Mouse (Mus musculus): Measurements from ENCODE around the gene Dpp9. TPM values are rescaled to one million over a fixed set of nuclear protein-coding genes. Genes with fewer than 3 reads are reported as not detected.

Gene Dpp9
- polyA plus RNA-seq, 1 experiment from 2014 or later, result 27.8 TPM

GRCm38 (mm10) chr17:56171881-56172280 is 46.8 kb downstream of the Dpp9 start:
- H3K4me1 ChIP-seq, result no peaks in the 10 kb centered on the region; the same call in 1 of the 2 replicates

GRCm38 (mm10) chr17:56171456-56171855 is 47.2 kb downstream of the Dpp9 start:
- H3K4me2 ChIP-seq, result no peak overlapping the region
- no peaks in the 10 kb centered on the region; the same call in 1 of the 2 replicates for H3K4me1 ChIP-seq
- no peak overlapping the region for H3K4me3 ChIP-seq
- WGBS, result 83% methylated on average over 9 of the region's 9 CpGs
- no peaks in the 10 kb centered on the region for H3K9me3 ChIP-seq
- no peak overlapping the region for H3K9ac ChIP-seq
- H3K27me3 ChIP-seq (replicated peaks), result no peaks in the 10 kb centered on the region
- peaks cover 3% of the 10 kb centered on the region for H3K36me3 ChIP-seq (replicated peaks)
- ATAC-seq (replicated peaks), result no peak
- H3K27ac ChIP-seq, result no peak overlapping the region

More at GRCm38 (mm10) chr17:56171881-56172280, 46.8 kb downstream of the Dpp9 start:
- 94% methylated on average over 17 of the region's 17 CpGs for WGBS
- Histone ChIP-seq H3K9ac (no peak overlapping the region), H3K9me3 (no peaks in the 10 kb centered on the region), H3K4me2 (no peak overlapping the region), H3K36me3 (replicated peaks) (peaks cover 8% of the 10 kb centered on the region), H3K4me3 (no peak overlapping the region), H3K27me3 (replicated peaks) (no peaks in the 10 kb centered on the region), H3K27ac (no peak overlapping the region)
- ATAC-seq (replicated peaks), result no peak

- Histone ChIP-seq H3K27me3 (replicated peaks) (no peaks in the 10 kb centered on the region), H3K27ac (no peak overlapping the region), H3K9me3 (no peaks in the 10 kb centered on the region), H3K4me1 (no peaks in the 10 kb centered on the region; the same call in 1 of the 2 replicates), H3K4me3 (no peak overlapping the region), H3K4me2 (no peak overlapping the region), H3K9ac (no peak overlapping the region), H3K36me3 (replicated peaks) (no peaks in the 10 kb centered on the region; the same call in 1 of the 2 replicates)
- WGBS, result 24% methylated on average over 10 of the region's 10 CpGs
- 0 out of 2 replicates have a peak, but pooled peaks have one; percentile 7 for ATAC-seq (replicated peaks)
These were observed 48.1 kb downstream of the Dpp9 start for GRCm38 (mm10) chr17:56170636-56171035.

GRCm38 (mm10) chr17:56169830-56170229 is 48.9 kb downstream of the Dpp9 start:
- H3K4me2 ChIP-seq, result no peak overlapping the region
- H3K9ac ChIP-seq, result no peak overlapping the region
- no peaks in the 10 kb centered on the region for H3K9me3 ChIP-seq
- no peaks in the 10 kb centered on the region for H3K27me3 ChIP-seq (replicated peaks)
- no peak for ATAC-seq (replicated peaks)
- 68% methylated on average over 6 of the region's 6 CpGs for WGBS
- no peaks in the 10 kb centered on the region; the same call in 1 of the 2 replicates for H3K4me1 ChIP-seq
- H3K36me3 ChIP-seq (replicated peaks), result no peaks in the 10 kb centered on the region
- H3K4me3 ChIP-seq, result no peak overlapping the region
- H3K27ac ChIP-seq, result no peak overlapping the region

GRCm38 (mm10) chr17:56165671-56166070 is 53.0 kb downstream of the Dpp9 start:
- Histone ChIP-seq H3K9me3 (no peaks in the 10 kb centered on the region), H3K27me3 (replicated peaks) (0 out of 2 replicates have a peak, but pooled peaks cover 8% of the 10 kb centered on the region), H3K9ac (no peak overlapping the region), H3K4me3 (no peak overlapping the region), H3K27ac (peak overlapping the region; percentile 61), H3K36me3 (replicated peaks) (no peaks in the 10 kb centered on the region), H3K4me2 (no peak overlapping the region), H3K4me1 (peaks cover 14% of the 10 kb centered on the region)
- WGBS, result 40% methylated on average over 11 of the region's 11 CpGs
- no peak for ATAC-seq (replicated peaks)

- Histone ChIP-seq H3K4me3 (no peak overlapping the region), H3K4me1 (peaks cover 14% of the 10 kb centered on the region), H3K4me2 (no peak overlapping the region), H3K9me3 (no peaks in the 10 kb centered on the region), H3K9ac (no peak overlapping the region), H3K27ac (no peak overlapping the region; the same call in 1 of the 2 replicates), H3K27me3 (replicated peaks) (peaks cover 13% of the 10 kb centered on the region; the same call in 1 of the 2 replicates), H3K36me3 (replicated peaks) (no peaks in the 10 kb centered on the region)
- WGBS, result 80% methylated on average over 3 of the region's 3 CpGs
- no peak for ATAC-seq (replicated peaks)
These were observed 54.2 kb downstream of the Dpp9 start for GRCm38 (mm10) chr17:56164510-56164909.

GRCm38 (mm10) chr17:56163523-56164102 is 55.1 kb downstream of the Dpp9 start:
- 81% methylated on average over 6 of the region's 6 CpGs for WGBS
- no peak overlapping the region for H3K4me3 ChIP-seq
- H3K27ac ChIP-seq, result no peak overlapping the region
- H3K4me1 ChIP-seq, result peaks cover 14% of the 10 kb centered on the region
- no peak overlapping the region for H3K9ac ChIP-seq
- no peaks in the 10 kb centered on the region for H3K9me3 ChIP-seq
- H3K36me3 ChIP-seq (replicated peaks), result no peaks in the 10 kb centered on the region
- peaks cover 16% of the 10 kb centered on the region; the same call in 1 of the 2 replicates for H3K27me3 ChIP-seq (replicated peaks)
- H3K4me2 ChIP-seq, result no peak overlapping the region
- ATAC-seq (replicated peaks), result no peak

GRCm38 (mm10) chr17:56162231-56162774 is 56.4 kb downstream of the Dpp9 start, which contains the start of gene Tnfaip8l1:
Gene Tnfaip8l1, plus strand, starts transcription at chr17:56162477.
- ATAC-seq (replicated peaks), result peak; percentile 97
- WGBS, result under 1% methylated on average over 30 of the region's 30 CpGs
- H3K4me3 ChIP-seq, result peak within 1 kb of the TSS; percentile 45
- peaks cover 14% of the 10 kb centered on the region for H3K4me1 ChIP-seq
- peak within 1 kb of the TSS; percentile 83 for H3K4me2 ChIP-seq
- peak within 1 kb of the TSS; percentile 52 for H3K9ac ChIP-seq
- H3K9me3 ChIP-seq, result no peaks in the 10 kb centered on the region
- H3K27me3 ChIP-seq (replicated peaks), result peaks cover 20% of the 10 kb centered on the region; the same call in 1 of the 2 replicates
- H3K27ac ChIP-seq, result peak within 1 kb of the TSS; percentile 1; the same call in 1 of the 2 replicates
- no peaks in the 10 kb centered on the region for H3K36me3 ChIP-seq (replicated peaks)

- ATAC-seq (replicated peaks), result no peak
- Histone ChIP-seq H3K27ac (no peak overlapping the region), H3K27me3 (replicated peaks) (peaks cover 33% of the 10 kb centered on the region; the same call in 1 of the 2 replicates), H3K9ac (no peak overlapping the region), H3K4me2 (no peak overlapping the region), H3K4me1 (peaks cover 14% of the 10 kb centered on the region), H3K9me3 (no peaks in the 10 kb centered on the region), H3K36me3 (replicated peaks) (no peaks in the 10 kb centered on the region), H3K4me3 (no peak overlapping the region)
- 4% methylated on average over 9 of the region's 9 CpGs for WGBS
These were observed 59.0 kb downstream of the Dpp9 start for GRCm38 (mm10) chr17:56159729-56160128.

GRCm38 (mm10) chr17:56153643-56154042 is 65.1 kb downstream of the Dpp9 start:
- H3K27ac ChIP-seq, result no peak overlapping the region
- H3K27me3 ChIP-seq (replicated peaks), result peaks cover 24% of the 10 kb centered on the region

GRCm38 (mm10) chr17:56149897-56150296 is 68.8 kb downstream of the Dpp9 start:
- no peak; the same call in 1 of the 2 replicates for ATAC-seq (replicated peaks)
- WGBS, result 52% methylated on average over 2 of the region's 2 CpGs
- peaks cover 8% of the 10 kb centered on the region for H3K27me3 ChIP-seq (replicated peaks)

More at GRCm38 (mm10) chr17:56153643-56154042, 65.1 kb downstream of the Dpp9 start:
- no peaks in the 10 kb centered on the region for H3K9me3 ChIP-seq
- no peak overlapping the region for H3K9ac ChIP-seq
- H3K36me3 ChIP-seq (replicated peaks), result no peaks in the 10 kb centered on the region
- H3K4me2 ChIP-seq, result no peak overlapping the region
- WGBS, result 27% methylated on average over 9 of the region's 9 CpGs
- peak; percentile 22; the same call in 1 of the 2 replicates for ATAC-seq (replicated peaks)
- no peak overlapping the region for H3K4me3 ChIP-seq
- H3K4me1 ChIP-seq, result peaks cover 9% of the 10 kb centered on the region

GRCm38 (mm10) chr17:56148790-56149618 is 69.7 kb downstream of the Dpp9 start:
- H3K4me3 ChIP-seq, result peak overlapping the region; percentile 39
- H3K4me1 ChIP-seq, result peaks cover 20% of the 10 kb centered on the region
- H3K9me3 ChIP-seq, result no peaks in the 10 kb centered on the region
- peak overlapping the region; percentile 59 for H3K9ac ChIP-seq
- H3K36me3 ChIP-seq (replicated peaks), result no peaks in the 10 kb centered on the region
- ATAC-seq (replicated peaks), result peak; percentile 41
- WGBS, result 2% methylated on average over 30 of the region's 30 CpGs
- peaks cover 7% of the 10 kb centered on the region for H3K27me3 ChIP-seq (replicated peaks)
- H3K27ac ChIP-seq, result no peak overlapping the region
- peak overlapping the region; percentile 90 for H3K4me2 ChIP-seq

More at GRCm38 (mm10) chr17:56149897-56150296, 68.8 kb downstream of the Dpp9 start:
- H3K36me3 ChIP-seq (replicated peaks), result no peaks in the 10 kb centered on the region
- no peak overlapping the region for H3K27ac ChIP-seq
- H3K4me1 ChIP-seq, result peaks cover 20% of the 10 kb centered on the region
- no peak overlapping the region for H3K9ac ChIP-seq
- no peak overlapping the region for H3K4me3 ChIP-seq
- no peaks in the 10 kb centered on the region for H3K9me3 ChIP-seq
- no peak overlapping the region for H3K4me2 ChIP-seq

Measured in midbrain, embryonic 15.5 days (tissue).